In genomic region chr8:79065924-79066323, GRCm38 (mm10) we compare ENCODE assay signal across 14 mouse cellular contexts.
"Had no signal": no experiment of that assay in that cellular context is flagged by ENCODE, and none has a peak within 500 bp of the region (broad histone marks: within the 10 kb centered on the region; RNA-seq: fewer than 3 reads in every experiment).

No protein-coding gene starts in this region.

- H3K27me3 ChIP-seq: midbrain, embryonic 12.5 days had no signal

- H3K4me3 ChIP-seq: midbrain, embryonic 10.5 days; midbrain, embryonic 12.5 days had no signal

- H3K9ac ChIP-seq: lung, embryonic 14.5 days; midbrain, embryonic 12.5 days had no signal

- H3K9me3 ChIP-seq: midbrain, embryonic 10.5 days; midbrain, embryonic 12.5 days had no signal

- DNase-seq: lung, adult 18-20 months; lung, embryonic 14.5 days; lung, postnatal 10 days; lung, postnatal 4 days; midbrain, embryonic 14.5 days; right cerebral cortex, postnatal 14 days; right cerebral cortex, postnatal 4 days; spleen, adult 18-20 months; thymus, adult 18-20 months; thymus, postnatal 14 days; thymus, postnatal 36 days had no signal

- ATAC-seq: midbrain, embryonic 16.5 days had no signal

- H3K4me1 ChIP-seq: midbrain, embryonic 10.5 days; midbrain, embryonic 12.5 days had no signal

- H3K27ac ChIP-seq: midbrain, embryonic 10.5 days; midbrain, embryonic 12.5 days had no signal

- H3K4me2 ChIP-seq: lung, embryonic 14.5 days; midbrain, embryonic 12.5 days had no signal
